Mouse (Mus musculus): ENCODE results near the gene Rcc1l. TPM values are rescaled to one million over a fixed set of nuclear protein-coding genes. Genes with fewer than 3 reads are reported as not detected.
A peak's percentile ranks its signal among the peaks of the same experiment; 100 is the strongest.

Gene Rcc1l
- polyA plus RNA-seq, 1 experiment = 16.9 TPM

GRCm38 (mm10) chr5:134183162-134183561 is 6.6 kb upstream of the Rcc1l start:
- H3K4me2 ChIP-seq (ENCODE audit: low read depth) = peak overlapping the region; percentile 91
- H3K27me3 ChIP-seq (ENCODE audit: control insufficient read depth, insufficient read depth, insufficient read length) = no peaks in the 10 kb centered on the region
- H3K36me3 ChIP-seq (ENCODE audit: control insufficient read depth, insufficient read depth) = no peaks in the 10 kb centered on the region
- peak overlapping the region; percentile 43 for H3K4me3 ChIP-seq
- TF ChIP-seq REST (IDR thresholded peaks at IDR 0.05; ENCODE audit: insufficient read depth, insufficient read length) = no peak
- no peak for TF ChIP-seq SRF (IDR thresholded peaks at IDR 0.05; ENCODE audit: control insufficient read depth, insufficient read length, low read depth)
- no peak for TF ChIP-seq E2F4 (IDR thresholded peaks at IDR 0.05; ENCODE audit: insufficient read depth)
- TF ChIP-seq TCF3 (IDR thresholded peaks at IDR 0.05; ENCODE audit: insufficient read length, low read depth) = no peak
- no peak for TF ChIP-seq MYOG (IDR thresholded peaks at IDR 0.05; ENCODE audit: control insufficient read depth in 1 of 3, insufficient read depth in 1 of 3, insufficient read length in 2 of 3, low read depth in 2 of 3)
- TF ChIP-seq MAX (IDR thresholded peaks at IDR 0.05; ENCODE audit: low read depth) = no peak
- peak overlapping the region; percentile 97 for H3ac ChIP-seq (ENCODE audit: control insufficient read depth, insufficient read length)
- peaks cover 4% of the 10 kb centered on the region for H3K79me2 ChIP-seq (ENCODE audit: control insufficient read depth, insufficient read depth)

DNA sequence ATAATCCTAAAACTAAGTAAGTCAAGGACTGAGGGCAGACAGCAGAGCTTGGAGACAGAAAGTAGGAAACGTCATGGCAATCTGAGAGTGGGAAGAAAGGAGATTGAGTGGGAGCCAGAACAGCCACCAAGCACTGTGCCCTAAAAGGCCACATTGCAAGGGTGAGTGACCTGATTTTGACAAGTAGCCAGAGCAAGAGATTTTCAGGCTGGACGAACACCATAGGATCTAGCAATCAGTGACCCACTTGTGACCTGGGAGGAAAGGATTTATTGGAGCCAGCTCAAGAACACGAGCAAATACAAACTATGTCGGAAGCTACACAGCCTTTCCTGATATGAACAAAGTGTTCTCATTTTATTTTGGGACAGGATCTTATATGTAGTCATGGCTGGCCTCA is 6.2 kb upstream of the Rcc1l start:
- peaks cover 4% of the 10 kb centered on the region for H3K79me2 ChIP-seq (ENCODE audit: control insufficient read depth, insufficient read depth)
- H3K27me3 ChIP-seq (ENCODE audit: control insufficient read depth, insufficient read depth, insufficient read length) = no peaks in the 10 kb centered on the region
- H3K4me3 ChIP-seq = peak overlapping the region; percentile 43
- no peak overlapping the region for H3ac ChIP-seq (ENCODE audit: control insufficient read depth, insufficient read length)
- no peaks in the 10 kb centered on the region for H3K36me3 ChIP-seq (ENCODE audit: control insufficient read depth, insufficient read depth)
- TF ChIP-seq REST (IDR thresholded peaks at IDR 0.05; ENCODE audit: insufficient read depth, insufficient read length) = no peak
- no peak for TF ChIP-seq MYOD1 (IDR thresholded peaks at IDR 0.05; ENCODE audit: control insufficient read depth in 1 of 3, insufficient read length in 2 of 3, low read depth in 2 of 3)
- TF ChIP-seq SRF (IDR thresholded peaks at IDR 0.05; ENCODE audit: control insufficient read depth, insufficient read length, low read depth) = no peak
- no peak for TF ChIP-seq POLR2A (IDR thresholded peaks at IDR 0.05; ENCODE audit: insufficient read length, low read depth)
- TF ChIP-seq TCF12 (IDR thresholded peaks at IDR 0.05; ENCODE audit: insufficient read depth, poor library complexity, severe bottlenecking) = no peak
- TF ChIP-seq TCF3 (IDR thresholded peaks at IDR 0.05; ENCODE audit: insufficient read length, low read depth) = no peak
- TF ChIP-seq MAX (IDR thresholded peaks at IDR 0.05; ENCODE audit: low read depth) = no peak
- no peak for TF ChIP-seq E2F4 (IDR thresholded peaks at IDR 0.05; ENCODE audit: insufficient read depth)
- TF ChIP-seq USF1 (IDR thresholded peaks at IDR 0.05; ENCODE audit: low read depth) = no peak
- no peak for TF ChIP-seq CEBPB (IDR thresholded peaks at IDR 0.05; ENCODE audit: insufficient read depth, poor library complexity, severe bottlenecking)
- no peak for TF ChIP-seq POLR2AphosphoS2 (IDR thresholded peaks at IDR 0.05; ENCODE audit: insufficient read length, low read depth)
- no peak for TF ChIP-seq MYOG (IDR thresholded peaks at IDR 0.05; ENCODE audit: control insufficient read depth in 1 of 3, insufficient read depth in 1 of 3, insufficient read length in 2 of 3, low read depth in 2 of 3)
- H3K4me2 ChIP-seq (ENCODE audit: low read depth) = peak overlapping the region; percentile 91

DNA sequence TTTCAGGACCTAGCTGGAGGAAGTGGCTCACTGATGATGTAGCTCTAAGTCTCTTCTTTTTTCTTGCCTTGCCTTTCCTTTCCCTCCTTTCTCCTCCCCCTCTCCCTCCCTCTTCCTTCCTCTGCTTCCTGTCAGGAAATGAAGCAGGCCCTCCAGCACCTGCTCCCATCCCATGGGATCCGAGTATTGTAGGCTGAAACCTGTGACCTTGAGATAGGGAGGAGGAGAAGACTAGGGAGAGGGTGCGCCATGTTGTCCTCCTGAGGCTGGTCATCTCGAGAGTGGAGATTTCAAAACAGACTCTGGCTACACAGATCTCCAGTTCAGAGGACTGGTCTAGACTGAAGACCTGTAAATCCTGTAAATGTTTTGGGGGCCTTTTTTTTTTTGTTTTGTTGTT is 5.6 kb upstream of the Rcc1l start:
- no peak overlapping the region for H3K4me2 ChIP-seq (ENCODE audit: low read depth)
- peak overlapping the region; percentile 43 for H3K4me3 ChIP-seq
- H3K27me3 ChIP-seq (ENCODE audit: control insufficient read depth, insufficient read depth, insufficient read length) = no peaks in the 10 kb centered on the region
- H3ac ChIP-seq (ENCODE audit: control insufficient read depth, insufficient read length) = no peak overlapping the region
- no peaks in the 10 kb centered on the region for H3K36me3 ChIP-seq (ENCODE audit: control insufficient read depth, insufficient read depth)
- no peak for TF ChIP-seq CEBPB (IDR thresholded peaks at IDR 0.05; ENCODE audit: insufficient read depth, poor library complexity, severe bottlenecking)
- no peak for TF ChIP-seq POLR2AphosphoS2 (IDR thresholded peaks at IDR 0.05; ENCODE audit: insufficient read length, low read depth)
- TF ChIP-seq SRF (IDR thresholded peaks at IDR 0.05; ENCODE audit: control insufficient read depth, insufficient read length, low read depth) = no peak
- TF ChIP-seq POLR2A (IDR thresholded peaks at IDR 0.05; ENCODE audit: insufficient read length, low read depth) = no peak
- no peak for TF ChIP-seq TCF12 (IDR thresholded peaks at IDR 0.05; ENCODE audit: insufficient read depth, poor library complexity, severe bottlenecking)
- TF ChIP-seq MYOG (IDR thresholded peaks at IDR 0.05; ENCODE audit: control insufficient read depth in 1 of 3, insufficient read depth in 1 of 3, insufficient read length in 2 of 3, low read depth in 2 of 3) = no peak
- no peak for TF ChIP-seq REST (IDR thresholded peaks at IDR 0.05; ENCODE audit: insufficient read depth, insufficient read length)
- no peak for TF ChIP-seq USF1 (IDR thresholded peaks at IDR 0.05; ENCODE audit: low read depth)
- TF ChIP-seq TCF3 (IDR thresholded peaks at IDR 0.05; ENCODE audit: insufficient read length, low read depth) = no peak
- TF ChIP-seq MAX (IDR thresholded peaks at IDR 0.05; ENCODE audit: low read depth) = no peak
- peaks cover 4% of the 10 kb centered on the region for H3K79me2 ChIP-seq (ENCODE audit: control insufficient read depth, insufficient read depth)

DNA sequence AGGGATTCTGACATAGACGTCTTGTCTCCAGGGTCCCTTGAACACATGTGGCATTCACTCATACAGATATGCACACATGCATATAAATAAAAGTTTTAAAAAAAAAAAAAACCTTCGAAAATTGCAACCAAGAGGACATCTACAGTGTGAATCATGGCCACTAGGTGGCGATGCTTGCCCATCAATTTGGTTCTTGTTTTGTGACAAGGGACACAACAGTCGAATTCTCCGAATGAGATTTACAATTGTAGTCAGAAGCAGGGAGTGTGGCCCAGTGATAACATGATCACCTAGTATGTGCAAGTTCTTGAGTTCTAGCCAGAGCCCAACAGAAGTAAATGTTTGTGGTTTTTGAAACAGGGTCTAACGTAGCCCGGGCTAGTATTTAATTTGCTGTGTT is 3.3 kb upstream of the Rcc1l start:
- TF ChIP-seq USF1 (IDR thresholded peaks at IDR 0.05; ENCODE audit: low read depth) = no peak
- TF ChIP-seq REST (IDR thresholded peaks at IDR 0.05; ENCODE audit: insufficient read depth, insufficient read length) = no peak
- TF ChIP-seq POLR2AphosphoS2 (IDR thresholded peaks at IDR 0.05; ENCODE audit: insufficient read length, low read depth) = no peak
- TF ChIP-seq CEBPB (IDR thresholded peaks at IDR 0.05; ENCODE audit: insufficient read depth, poor library complexity, severe bottlenecking) = no peak
- no peak for TF ChIP-seq POLR2A (IDR thresholded peaks at IDR 0.05; ENCODE audit: insufficient read length, low read depth)
- TF ChIP-seq SRF (IDR thresholded peaks at IDR 0.05; ENCODE audit: control insufficient read depth, insufficient read length, low read depth) = no peak
- TF ChIP-seq E2F4 (IDR thresholded peaks at IDR 0.05; ENCODE audit: insufficient read depth) = no peak
- no peak for TF ChIP-seq TCF3 (IDR thresholded peaks at IDR 0.05; ENCODE audit: insufficient read length, low read depth)
- TF ChIP-seq MAX (IDR thresholded peaks at IDR 0.05; ENCODE audit: low read depth) = no peak
- no peak for TF ChIP-seq MYOG (IDR thresholded peaks at IDR 0.05; ENCODE audit: control insufficient read depth in 1 of 3, insufficient read depth in 1 of 3, insufficient read length in 2 of 3, low read depth in 2 of 3)
- no peak for TF ChIP-seq TCF12 (IDR thresholded peaks at IDR 0.05; ENCODE audit: insufficient read depth, poor library complexity, severe bottlenecking)
- no peak for TF ChIP-seq MYOD1 (IDR thresholded peaks at IDR 0.05; ENCODE audit: control insufficient read depth in 1 of 3, insufficient read length in 2 of 3, low read depth in 2 of 3)

DNA sequence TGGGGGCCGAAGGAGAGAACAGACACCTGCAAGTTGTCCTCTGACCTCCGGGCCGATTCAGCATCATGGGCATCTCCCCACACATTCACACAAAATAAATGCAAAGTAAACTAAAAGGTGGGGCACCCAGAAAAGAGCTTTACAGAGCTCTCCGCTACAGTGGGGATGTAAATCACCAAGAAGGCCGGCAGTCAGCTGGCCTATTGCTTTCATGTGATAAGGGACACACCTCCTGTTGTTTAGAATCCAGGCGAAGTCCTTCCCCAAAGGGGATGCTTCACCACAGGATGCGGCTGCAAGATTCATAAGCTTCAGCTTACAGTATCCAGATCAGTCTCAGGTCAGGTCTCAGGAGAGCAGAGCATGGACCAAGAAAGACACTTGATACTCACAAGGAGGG is 2.0 kb upstream of the Rcc1l start:
- Histone ChIP-seq H3K36me3 (ENCODE audit: control insufficient read depth, insufficient read depth) (no peaks in the 10 kb centered on the region), H3K4me3 (no peak overlapping the region), H3K27me3 (ENCODE audit: control insufficient read depth, insufficient read depth, insufficient read length) (no peaks in the 10 kb centered on the region), H3K79me2 (ENCODE audit: control insufficient read depth, insufficient read depth) (peaks cover 28% of the 10 kb centered on the region), H3K4me2 (ENCODE audit: low read depth) (no peak overlapping the region), H3ac (ENCODE audit: control insufficient read depth, insufficient read length) (no peak overlapping the region)
- TF ChIP-seq CEBPB (IDR thresholded peaks at IDR 0.05; ENCODE audit: insufficient read depth, poor library complexity, severe bottlenecking) (no peak), MYOG (IDR thresholded peaks at IDR 0.05; ENCODE audit: control insufficient read depth in 1 of 3, insufficient read depth in 1 of 3, insufficient read length in 2 of 3, low read depth in 2 of 3) (no peak), TCF12 (IDR thresholded peaks at IDR 0.05; ENCODE audit: insufficient read depth, poor library complexity, severe bottlenecking) (no peak), SRF (IDR thresholded peaks at IDR 0.05; ENCODE audit: control insufficient read depth, insufficient read length, low read depth) (no peak), MYOD1 (IDR thresholded peaks at IDR 0.05; ENCODE audit: control insufficient read depth in 1 of 3, insufficient read length in 2 of 3, low read depth in 2 of 3) (no peak), TCF3 (IDR thresholded peaks at IDR 0.05; ENCODE audit: insufficient read length, low read depth) (no peak), E2F4 (IDR thresholded peaks at IDR 0.05; ENCODE audit: insufficient read depth) (no peak), POLR2AphosphoS2 (IDR thresholded peaks at IDR 0.05; ENCODE audit: insufficient read length, low read depth) (no peak), POLR2A (IDR thresholded peaks at IDR 0.05; ENCODE audit: insufficient read length, low read depth) (no peak), USF1 (IDR thresholded peaks at IDR 0.05; ENCODE audit: low read depth) (no peak)

More for the DNA sequence above, 3.3 kb upstream of the Rcc1l start:
- H3K36me3 ChIP-seq (ENCODE audit: control insufficient read depth, insufficient read depth) = no peaks in the 10 kb centered on the region
- no peak overlapping the region for H3K4me2 ChIP-seq (ENCODE audit: low read depth)
- no peak overlapping the region for H3K4me3 ChIP-seq
- H3ac ChIP-seq (ENCODE audit: control insufficient read depth, insufficient read length) = no peak overlapping the region
- H3K27me3 ChIP-seq (ENCODE audit: control insufficient read depth, insufficient read depth, insufficient read length) = no peaks in the 10 kb centered on the region
- H3K79me2 ChIP-seq (ENCODE audit: control insufficient read depth, insufficient read depth) = peaks cover 16% of the 10 kb centered on the region
